Mouse (Mus musculus) intestine, embryonic 14.5 days (tissue): ENCODE measurements around the gene Pnpla2. TPM values are rescaled to one million over a fixed set of nuclear protein-coding genes. Genes with fewer than 3 reads are reported as not detected.

Experiments used
- ATAC-seq: fragments of 200-750 bp; cut with Nextera tagmentation; replicated peaks from 2 replicates; pipeline ENCODE4 v1.8.0; 2017; ENCODE audit warnings: low read depth, moderate number of reproducible peaks, moderate TSS enrichment, moderate library complexity; ENCODE audit not compliant: low FRiP score, low TSS enrichment
- DNase-seq: peaks from one replicate; pipeline ENCODE4 v3.0.0-alpha.2; 2018; ENCODE audit warnings: low spot score
- H3K27ac ChIP-seq: fragments of 300-500 bp; sonication (generic); 2 replicates; pipeline ENCODE4 v1.5.1; 2014; ENCODE audit warnings: low read depth, mild to moderate bottlenecking, control low read depth
- H3K27me3 ChIP-seq: fragments of 300-500 bp; sonication (generic); replicated peaks from 2 replicates; pipeline ENCODE4 v1.6.1; 2014; ENCODE audit warnings: low read length, control low read depth; ENCODE audit not compliant: control insufficient read depth, insufficient read depth
- H3K36me3 ChIP-seq: fragments of 300-500 bp; sonication (generic); 2 replicates; pipeline ENCODE4 v1.6.1; 2014; ENCODE audit warnings: low read length, control low read depth; ENCODE audit not compliant: control insufficient read depth, insufficient read depth
- H3K4me1 ChIP-seq: fragments of 300-500 bp; sonication (generic); replicated peaks from 2 replicates; pipeline ENCODE4 v1.6.1; 2014; ENCODE audit warnings: low read length, control low read depth, mixed read lengths; ENCODE audit not compliant: control insufficient read depth, insufficient read depth
- H3K4me2 ChIP-seq: fragments of 300-500 bp; sonication (generic); 2 replicates; pipeline ENCODE4 v1.6.1; 2014; ENCODE audit warnings: low read length
- H3K4me3 ChIP-seq: fragments of 300-500 bp; sonication (generic); 2 replicates; pipeline ENCODE4 v1.5.1; 2014; ENCODE audit warnings: low read depth, low read length, control low read depth, mixed read lengths
- H3K9ac ChIP-seq: fragments of 300-500 bp; sonication (generic); 2 replicates; pipeline ENCODE4 v1.6.1; 2014; ENCODE audit warnings: mild to moderate bottlenecking, low read length
- H3K9me3 ChIP-seq: fragments of 300-500 bp; sonication (generic); 2 replicates; pipeline ENCODE4 v1.6.1; 2016; ENCODE audit warnings: low read length, control low read depth; ENCODE audit not compliant: control insufficient read depth
- WGBS: fragments of 180-500 bp; shearing (Covaris S2); extraction: QIAGEN DNeasy Blood & Tissue Kit; methylation state at CpG from one replicate; pipeline ENCODE4 v1.1.7; 2014; 5-methylcytosine and 5-hydroxymethylcytosine counted together
- polyA plus RNA-seq: library from polyadenylated mRNA; unstranded; fragments of >200 nt; fragmentation: Nextera tagmentation; extraction: Ambion mirVana; gene quantifications from 2 replicates; pipeline ENCODE4 v1.2.1, GENCODE M21; 2014

The Pnpla2 gene
- polyA plus RNA-seq, 1 experiment from 2014 or later = 30.2 TPM

DNA sequence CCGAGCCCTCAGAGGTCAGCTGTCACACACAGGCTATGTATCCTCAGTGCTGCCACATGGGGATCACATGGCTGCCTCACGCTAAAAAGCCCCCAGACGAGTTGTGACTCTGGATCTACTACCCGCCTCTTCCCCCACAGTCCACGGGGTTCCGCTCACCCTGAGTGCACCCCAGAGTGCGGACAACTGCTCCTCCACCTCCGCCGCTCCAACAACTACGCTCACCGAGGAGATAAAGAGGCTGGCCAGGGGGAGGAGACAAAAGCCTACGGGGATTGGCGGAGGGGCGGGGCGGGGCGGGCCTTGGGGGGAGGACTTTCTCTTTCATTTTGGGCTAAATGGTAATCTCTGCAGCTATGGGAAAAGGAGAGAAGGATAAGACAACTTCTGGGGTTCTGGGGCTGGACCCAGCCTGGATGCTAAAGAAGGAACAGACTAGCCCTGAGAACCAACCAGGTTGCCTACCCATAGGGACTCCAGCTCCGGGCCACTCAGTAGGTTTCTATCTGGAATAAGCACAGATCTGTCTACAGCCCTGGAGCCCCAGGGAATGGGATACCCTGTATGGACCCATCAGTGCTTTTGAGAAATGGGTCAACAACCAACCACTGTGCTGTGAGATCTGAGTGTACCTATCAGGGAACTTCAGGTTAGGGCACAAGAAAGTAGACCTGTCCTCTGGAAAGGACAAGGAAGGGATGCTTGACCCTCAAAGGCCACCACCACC lies 19.7 kb upstream of the Pnpla2 start:
- peaks cover 28% of the 10 kb centered on the region for H3K4me1 ChIP-seq
- H3K27me3 ChIP-seq = no peaks in the 10 kb centered on the region
- peak overlapping the region; percentile 46 for H3K4me3 ChIP-seq
- peak overlapping the region; percentile 23; the same call in 1 of the 2 replicates for H3K27ac ChIP-seq
- no peaks in the 10 kb centered on the region for H3K9me3 ChIP-seq
- 6% methylated on average over 17 of the region's 17 CpGs for WGBS
- ATAC-seq (0 out of 2 replicates have a peak, but pooled peaks have one; percentile 22), DNase-seq (peak; percentile 82)
- H3K36me3 ChIP-seq = peaks cover 60% of the 10 kb centered on the region
- H3K4me2 ChIP-seq = peak overlapping the region; percentile 88
- peak overlapping the region; percentile 45; the same call in 1 of the 2 replicates for H3K9ac ChIP-seq

DNA sequence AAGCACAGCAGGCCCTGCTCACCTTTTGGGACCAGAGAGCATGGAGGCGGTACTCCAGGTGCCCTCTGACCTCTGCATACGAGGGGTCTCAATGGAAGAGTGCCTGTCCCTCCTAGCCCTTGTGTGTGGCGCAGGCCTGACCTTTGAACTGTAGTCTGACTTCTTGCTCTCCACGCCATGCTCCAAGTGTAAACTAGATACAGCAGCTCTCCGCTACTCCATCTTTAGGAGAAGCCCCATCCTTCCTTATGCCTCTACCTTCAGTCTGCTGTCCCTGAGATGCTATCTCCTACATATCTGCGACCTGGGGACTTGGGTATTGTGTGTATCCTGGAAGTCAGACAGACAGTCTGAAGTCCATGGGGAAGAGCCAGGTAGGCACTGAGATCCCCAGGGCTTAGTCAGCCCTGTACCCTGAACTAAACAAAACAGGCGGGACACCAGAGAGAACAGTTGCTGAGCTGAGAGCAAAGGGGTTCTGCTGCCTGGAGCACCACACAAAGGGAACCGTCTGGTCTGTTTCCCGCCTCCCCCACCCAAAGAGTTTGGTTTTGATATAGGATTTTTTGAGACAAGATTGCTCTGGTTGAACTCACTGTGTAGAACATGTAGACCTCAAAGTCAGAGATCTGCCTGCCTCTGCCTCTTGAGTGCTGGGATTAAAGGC lies 19.0 kb upstream of the Pnpla2 start:
- H3K4me2 ChIP-seq = peak overlapping the region; percentile 88
- no peaks in the 10 kb centered on the region for H3K27me3 ChIP-seq
- DNase-seq (no peak), ATAC-seq (no peak)
- H3K36me3 ChIP-seq = peaks cover 58% of the 10 kb centered on the region
- H3K27ac ChIP-seq = no peak overlapping the region
- WGBS = 82% methylated on average over 9 of the region's 9 CpGs
- no peak overlapping the region for H3K4me3 ChIP-seq
- H3K4me1 ChIP-seq = peaks cover 32% of the 10 kb centered on the region
- no peak overlapping the region for H3K9ac ChIP-seq
- H3K9me3 ChIP-seq = no peaks in the 10 kb centered on the region

DNA sequence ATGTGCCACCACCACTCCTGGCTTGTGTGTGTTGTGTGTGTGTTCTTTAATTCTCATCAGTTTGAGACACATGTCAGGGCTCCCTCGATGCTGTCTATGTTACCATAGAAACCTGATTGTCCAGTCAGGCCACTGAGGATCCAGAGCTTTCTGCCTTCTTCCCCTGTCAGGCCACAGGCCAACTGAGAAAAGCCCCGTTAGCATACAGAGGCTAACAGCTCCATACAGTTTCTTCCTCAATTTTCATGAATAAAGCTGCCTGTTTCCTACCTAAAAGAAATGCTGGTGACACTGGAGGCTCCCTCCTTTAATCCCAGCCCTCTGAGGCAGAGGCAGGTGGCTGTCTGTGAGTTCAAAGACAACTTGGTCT lies 18.5 kb upstream of the Pnpla2 start:
- peaks cover 58% of the 10 kb centered on the region for H3K36me3 ChIP-seq
- no peaks in the 10 kb centered on the region for H3K27me3 ChIP-seq
- H3K9ac ChIP-seq = peak overlapping the region; percentile 66
- peak overlapping the region; percentile 88 for H3K4me2 ChIP-seq
- peaks cover 32% of the 10 kb centered on the region for H3K4me1 ChIP-seq
- H3K27ac ChIP-seq = no peak overlapping the region
- H3K9me3 ChIP-seq = no peaks in the 10 kb centered on the region
- H3K4me3 ChIP-seq = peak overlapping the region; percentile 63
- ATAC-seq (no peak), DNase-seq (no peak)
- WGBS = 49% methylated on average over 2 of the region's 2 CpGs

DNA sequence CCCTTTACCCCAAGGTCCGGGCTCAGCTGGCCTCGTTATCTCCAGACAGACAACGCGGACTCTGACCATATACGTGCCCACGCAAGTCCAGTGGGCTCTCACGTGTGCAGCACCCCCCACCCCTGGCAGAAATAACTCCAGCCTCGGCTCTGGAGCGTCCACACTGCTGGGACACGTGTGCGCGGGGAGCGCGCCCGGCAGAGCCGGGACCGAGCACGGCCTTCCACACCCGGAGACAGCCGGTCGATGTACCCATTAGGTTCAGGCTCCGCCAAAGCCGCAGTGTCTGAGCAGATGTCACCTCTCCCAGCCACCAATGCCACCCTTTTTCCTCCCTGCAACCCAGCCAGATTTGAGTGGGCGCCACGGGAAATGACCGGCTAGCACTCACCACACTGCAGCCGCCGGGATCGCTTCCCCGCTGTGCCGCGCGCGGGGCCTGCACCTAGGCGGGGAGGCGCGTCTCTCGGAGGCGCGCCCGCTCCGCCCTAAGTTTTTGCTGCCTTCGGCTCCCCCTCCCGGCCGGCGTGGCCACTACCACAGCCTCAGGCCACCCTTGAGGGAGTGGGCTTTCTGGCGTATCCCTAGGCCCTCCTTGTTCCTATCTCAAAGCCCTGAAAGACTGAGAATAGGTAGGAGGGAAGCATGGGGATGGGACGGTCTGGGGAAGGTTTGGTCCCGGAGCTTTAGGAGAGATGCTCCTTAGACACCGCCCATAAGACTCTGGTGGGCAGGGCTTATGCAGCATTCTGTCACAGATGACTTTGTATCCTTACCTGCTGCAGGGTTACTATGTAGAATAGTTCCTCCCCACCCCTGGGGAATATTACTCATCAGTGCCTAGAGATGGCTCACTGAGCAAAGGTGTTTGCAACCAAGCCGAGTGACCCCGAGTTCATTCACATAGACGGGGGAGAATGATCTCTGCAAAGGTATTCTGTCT lies 17.5 kb upstream of the Pnpla2 start, which contains the start of gene Slc25a22:
TSS of gene Slc25a22 (minus strand) at position 715 of the 943 bp plus-strand sequence.
- 5% methylated on average over 53 of the region's 53 CpGs for WGBS
- Histone ChIP-seq H3K9ac (peak within 1 kb of the TSS; percentile 66), H3K27me3 (no peaks in the 10 kb centered on the region), H3K4me2 (peak within 1 kb of the TSS; percentile 88), H3K9me3 (no peaks in the 10 kb centered on the region), H3K36me3 (peaks cover 51% of the 10 kb centered on the region), H3K27ac (peak within 1 kb of the TSS; percentile 51; the same call in 1 of the 2 replicates), H3K4me3 (peak within 1 kb of the TSS; percentile 63), H3K4me1 (peaks cover 33% of the 10 kb centered on the region)
- ATAC-seq (peak; percentile 76), DNase-seq (peak; percentile 92)

DNA sequence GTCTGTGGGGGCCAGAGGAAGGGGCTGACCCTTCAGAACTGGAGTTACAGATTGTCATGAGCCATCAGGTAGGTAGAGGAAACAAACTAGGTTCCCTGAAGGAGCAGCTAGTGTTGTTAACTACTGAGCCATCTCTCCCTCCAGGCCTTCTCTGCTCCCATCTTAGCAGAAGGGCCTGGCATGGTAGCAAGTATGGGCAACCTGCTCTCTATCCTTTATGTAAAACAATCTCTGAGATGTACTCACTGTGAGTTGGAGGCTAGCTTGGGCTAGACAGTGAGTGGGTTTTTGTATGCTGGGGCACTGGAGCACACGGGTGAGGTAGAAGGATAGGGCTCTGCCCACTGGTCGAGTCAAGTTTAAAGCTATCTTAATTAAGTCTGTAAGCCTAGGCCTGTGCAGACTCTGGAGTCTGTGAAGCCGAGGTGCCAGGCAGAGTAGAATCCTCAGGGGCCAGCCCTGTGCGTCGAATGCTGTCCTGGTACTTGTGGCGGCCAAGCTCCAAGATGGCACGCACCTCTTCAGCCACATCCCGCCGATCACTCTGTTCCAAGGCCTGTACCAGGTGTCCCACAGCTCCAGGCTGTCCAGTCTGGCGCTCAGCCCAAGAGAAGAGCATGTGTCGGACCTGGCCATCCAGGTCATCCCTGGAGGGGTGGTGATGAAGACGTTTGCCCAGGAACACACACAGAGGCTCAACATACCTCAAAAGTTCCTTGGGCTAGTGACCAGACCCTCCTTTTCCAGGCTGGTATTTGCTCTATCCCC lies 16.6 kb upstream of the Pnpla2 start:
- Histone ChIP-seq H3K27ac (no peak overlapping the region), H3K9ac (no peak overlapping the region), H3K9me3 (no peaks in the 10 kb centered on the region), H3K36me3 (peaks cover 42% of the 10 kb centered on the region), H3K4me1 (peaks cover 42% of the 10 kb centered on the region), H3K4me2 (no peak overlapping the region), H3K4me3 (no peak overlapping the region), H3K27me3 (no peaks in the 10 kb centered on the region)
- no peak for ATAC-seq
- WGBS = 93% methylated on average over 12 of the region's 12 CpGs
- no peak for DNase-seq

DNA sequence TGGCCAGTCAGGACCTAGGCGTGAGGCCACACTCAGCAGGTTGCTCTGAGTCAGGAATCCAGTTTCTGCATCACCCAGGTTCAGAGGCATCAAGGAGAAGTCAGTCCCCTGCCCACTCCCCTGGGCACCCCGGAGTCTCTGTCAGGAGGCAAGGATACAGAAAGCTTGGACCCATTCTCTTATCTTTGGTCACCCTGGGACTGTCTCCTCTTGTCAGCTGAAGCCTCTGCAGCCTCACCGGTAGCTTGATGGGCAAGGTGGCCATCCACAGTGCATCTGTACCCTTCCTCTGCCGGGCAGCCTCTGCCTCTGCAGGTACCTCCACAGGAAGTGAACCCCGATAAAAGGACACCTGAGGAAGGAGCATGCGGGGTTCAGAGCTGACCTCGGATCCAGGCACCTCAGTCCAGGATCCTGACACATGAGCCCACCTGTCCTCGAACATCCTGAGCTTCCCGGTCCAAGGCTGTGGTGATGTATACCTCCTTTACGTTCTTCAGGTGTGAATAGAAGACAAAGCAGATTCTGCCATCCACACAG lies 15.8 kb upstream of the Pnpla2 start:
- WGBS = 95% methylated on average over 10 of the region's 10 CpGs
- H3K4me3 ChIP-seq = no peak overlapping the region
- no peak for ATAC-seq

DNA sequence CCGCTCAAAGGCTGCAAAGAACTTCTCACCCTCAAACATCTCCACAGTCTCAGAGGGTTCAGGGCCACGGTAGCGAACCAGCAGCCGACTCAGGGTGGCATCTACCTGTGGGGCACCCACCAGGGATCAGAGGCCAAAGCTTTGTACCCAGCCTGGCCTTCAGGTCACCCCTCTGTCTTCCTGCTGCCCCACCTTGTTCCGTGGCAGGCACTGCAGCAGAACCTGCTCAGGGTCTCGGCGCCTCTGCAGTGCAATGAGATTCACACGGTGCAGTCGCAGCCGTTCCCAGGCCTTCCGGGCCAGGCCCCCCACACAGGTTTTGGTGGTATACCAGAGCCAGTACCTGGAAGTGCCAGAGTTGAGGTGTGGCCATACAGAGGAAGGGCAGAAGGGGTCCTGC lies 15.2 kb upstream of the Pnpla2 start:
- DNase-seq = no peak
- no peaks in the 10 kb centered on the region for H3K27me3 ChIP-seq
- H3K4me3 ChIP-seq = no peak overlapping the region
- H3K9me3 ChIP-seq = no peaks in the 10 kb centered on the region
- peaks cover 33% of the 10 kb centered on the region for H3K4me1 ChIP-seq
- WGBS = 95% methylated on average over 11 of the region's 11 CpGs
- ATAC-seq = no peak
- H3K36me3 ChIP-seq = peaks cover 36% of the 10 kb centered on the region
- no peak overlapping the region for H3K9ac ChIP-seq
- H3K27ac ChIP-seq = no peak overlapping the region
- H3K4me2 ChIP-seq = no peak overlapping the region

More for the DNA sequence above, 15.8 kb upstream of the Pnpla2 start:
- Histone ChIP-seq H3K36me3 (peaks cover 36% of the 10 kb centered on the region), H3K9me3 (no peaks in the 10 kb centered on the region), H3K9ac (no peak overlapping the region), H3K27me3 (no peaks in the 10 kb centered on the region), H3K27ac (no peak overlapping the region), H3K4me1 (peaks cover 39% of the 10 kb centered on the region), H3K4me2 (no peak overlapping the region)
- no peak for DNase-seq
